ENCODE assay signal across 17 mouse cellular contexts in the genomic region with DNA sequence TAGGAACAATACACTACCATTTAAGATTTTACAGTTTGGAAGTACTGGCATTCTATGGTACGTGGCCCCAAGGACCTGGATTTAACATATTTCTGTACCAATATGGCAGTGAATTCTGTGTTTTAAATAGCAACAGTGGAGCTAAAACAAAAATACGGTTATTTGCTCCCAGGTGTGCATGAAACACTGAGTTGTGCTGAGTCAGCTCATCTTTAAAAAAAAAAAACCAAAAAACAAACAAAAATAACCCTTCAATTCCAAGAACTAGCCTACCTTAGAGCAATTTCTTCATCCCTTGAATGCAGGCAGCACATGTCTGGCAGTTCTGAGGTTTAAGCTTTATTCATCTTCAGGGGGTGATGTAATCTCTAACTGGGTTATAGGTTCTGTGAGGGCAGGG.
"Had no signal": no experiment of that assay in that cellular context is flagged by ENCODE, and none has a peak within 500 bp of the region (broad histone marks: within the 10 kb centered on the region; RNA-seq: fewer than 3 reads in every experiment).

No protein-coding gene starts in this region.

- H3K9ac ChIP-seq: heart, embryonic 13.5 days; heart, embryonic 15.5 days; hindbrain, embryonic 13.5 days; hindbrain, embryonic 15.5 days; limb, embryonic 12.5 days; liver, embryonic 13.5 days had no signal

- H3K4me2 ChIP-seq: heart, embryonic 15.5 days; hindbrain, embryonic 13.5 days; hindbrain, embryonic 15.5 days; limb, embryonic 12.5 days; liver, embryonic 11.5 days; liver, embryonic 13.5 days had no signal

- H3K36me3 ChIP-seq: heart, embryonic 15.5 days; hindbrain, embryonic 13.5 days; hindbrain, embryonic 15.5 days; limb, embryonic 12.5 days; liver, embryonic 13.5 days had no signal

- H3K9me3 ChIP-seq: heart, embryonic 13.5 days; heart, embryonic 15.5 days; hindbrain, embryonic 13.5 days; hindbrain, embryonic 15.5 days; limb, embryonic 10.5 days; limb, embryonic 12.5 days; liver, embryonic 13.5 days had no signal

- DNase-seq: gastrocnemius, postnatal 14 days; gastrocnemius, postnatal 36 days; heart, postnatal 14 days; heart, postnatal 36 days; layer of hippocampus, adult 9-11 months; layer of hippocampus, postnatal 36 days; liver; liver, embryonic 13.5 days had no signal

- H3K27me3 ChIP-seq: heart, embryonic 13.5 days; heart, embryonic 15.5 days; hindbrain, embryonic 15.5 days had no signal

- H3K27ac ChIP-seq: heart, adult 2 months; heart, embryonic 13.5 days; heart, embryonic 15.5 days; hindbrain, embryonic 13.5 days; hindbrain, embryonic 15.5 days; hindbrain, postnatal 0 days; limb, embryonic 10.5 days; limb, embryonic 12.5 days; liver, embryonic 13.5 days had no signal

- H3K4me3 ChIP-seq: heart, adult 2 months; heart, embryonic 13.5 days; heart, embryonic 15.5 days; hindbrain, embryonic 13.5 days; hindbrain, embryonic 15.5 days; limb, embryonic 10.5 days; limb, embryonic 12.5 days; liver, embryonic 13.5 days had no signal
